Mouse (Mus musculus) urinary bladder, adult 18-20 months (tissue): Measurements from ENCODE around the gene Foxred2.

Experiments used
- DNase-seq, 2 experiments: peaks; one replicate each; pipeline ENCODE4 v3.0.0; 2022; ENCODE audit warnings: low spot score in 2 of 2, mixed read lengths in 2 of 2

Gene Foxred2

DNA sequence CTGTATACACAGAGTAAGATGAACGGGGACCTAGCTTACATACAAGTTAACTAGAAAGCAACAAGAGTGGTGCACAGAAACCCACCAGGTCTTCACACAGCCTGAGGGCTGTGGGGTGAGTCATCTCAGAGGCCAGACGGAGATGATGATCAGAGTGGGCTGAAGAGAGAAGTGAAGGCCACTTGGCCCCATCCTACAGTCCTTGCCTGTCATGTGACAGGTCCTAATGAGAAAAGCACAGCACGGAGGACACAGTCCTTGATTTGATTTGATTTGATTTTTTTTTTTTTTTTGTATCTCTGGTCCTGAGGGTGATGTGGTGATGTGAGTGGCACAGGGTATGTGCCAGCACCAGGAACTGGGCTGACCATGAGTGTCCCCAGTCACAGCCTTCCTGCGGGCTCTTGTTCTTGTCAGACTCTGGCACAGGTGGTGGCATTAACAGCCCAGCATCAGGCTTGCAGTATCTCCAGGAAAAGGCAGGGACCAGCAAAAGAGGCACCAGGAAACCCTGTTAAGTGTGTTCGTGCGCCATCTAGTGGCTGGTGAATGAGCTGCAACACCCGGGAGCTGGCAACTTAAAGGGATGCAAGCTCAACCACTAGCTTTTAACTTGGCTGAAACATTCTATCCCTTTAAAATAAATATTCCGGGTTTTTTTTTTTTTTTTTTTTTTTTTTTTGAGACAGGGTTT, 39.5 kb downstream of the Foxred2 start:
- peak; percentile 79 to 83 for DNase-seq

GRCm38 (mm10) chr15:77915287-77915686, 41.2 kb downstream of the Foxred2 start:
- no peak for DNase-seq

DNA sequence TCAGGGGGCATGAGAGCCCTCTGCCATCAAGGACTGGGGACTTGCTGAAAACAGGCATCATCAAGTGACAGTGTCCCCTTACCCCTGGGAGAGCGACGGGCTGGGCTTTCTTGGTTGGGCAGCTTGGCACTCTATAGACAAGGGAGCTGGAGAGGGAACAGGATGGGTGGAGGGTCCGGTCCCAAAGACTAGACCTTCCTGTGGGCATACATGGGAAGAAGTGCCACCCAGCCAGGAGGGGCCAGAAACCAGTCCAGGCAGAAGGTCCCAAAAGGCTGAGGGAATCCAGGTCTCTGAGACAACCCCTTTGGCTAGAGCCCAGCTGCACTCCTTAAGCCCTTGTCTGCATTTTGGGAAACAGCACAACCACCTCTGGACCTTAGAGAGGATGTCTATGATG, 42.0 kb downstream of the Foxred2 start:
- DNase-seq = no peak

- no peak for DNase-seq
Observed at GRCm38 (mm10) chr15:77913054-77913453, 43.5 kb downstream of the Foxred2 start.

DNA sequence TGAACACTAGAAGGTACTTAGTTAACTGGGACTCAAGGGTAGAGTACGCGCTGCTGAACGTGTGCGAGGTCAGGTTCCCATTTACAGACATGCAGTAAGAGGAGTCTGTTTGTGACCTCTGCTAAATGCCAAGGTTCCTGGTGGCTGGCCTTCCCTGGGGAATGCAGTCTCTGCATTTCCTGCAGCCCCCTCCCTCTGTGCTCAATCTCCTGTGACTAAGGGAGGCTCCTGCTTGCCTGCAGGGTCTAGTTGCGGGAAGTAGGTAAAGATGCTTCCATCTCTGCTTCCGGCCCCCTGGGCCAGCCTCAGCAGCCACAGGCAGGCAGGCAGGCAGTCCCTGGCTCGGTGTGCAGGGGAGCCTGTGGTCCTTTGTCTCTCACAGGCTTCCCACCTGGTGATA, 43.9 kb downstream of the Foxred2 start:
- DNase-seq = no peak

GRCm38 (mm10) chr15:77912048-77912447, 44.5 kb downstream of the Foxred2 start:
- DNase-seq = no peak

- no peak for DNase-seq
Observed at GRCm38 (mm10) chr15:77911065-77911464, 45.5 kb downstream of the Foxred2 start.

GRCm38 (mm10) chr15:77907646-77908518, 48.6 kb downstream of the Foxred2 start:
- peak in 1 of 2 experiments; percentile 61 for DNase-seq

- no peak for DNase-seq
Observed at GRCm38 (mm10) chr15:77906545-77906944, 50.0 kb downstream of the Foxred2 start.

DNA sequence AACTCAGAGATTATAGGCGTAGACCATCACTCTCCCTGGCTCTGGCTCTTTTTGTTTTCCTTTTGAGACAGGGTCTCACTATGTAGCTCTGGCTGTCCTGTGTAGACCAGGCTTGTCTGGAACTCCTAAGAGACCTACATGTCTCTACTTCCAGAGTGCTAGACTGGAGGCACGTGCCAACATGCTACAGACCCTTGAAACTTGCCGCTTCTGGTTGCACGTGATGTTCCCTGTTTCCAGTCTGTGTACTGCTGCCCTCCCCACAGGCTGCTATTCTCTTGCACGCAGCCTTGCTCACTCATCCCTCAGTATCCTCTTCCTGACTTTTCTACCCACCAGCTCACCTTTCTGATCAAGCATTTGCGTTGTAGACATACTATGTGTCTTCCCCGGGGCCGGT, 50.4 kb downstream of the Foxred2 start:
- no peak for DNase-seq

DNA sequence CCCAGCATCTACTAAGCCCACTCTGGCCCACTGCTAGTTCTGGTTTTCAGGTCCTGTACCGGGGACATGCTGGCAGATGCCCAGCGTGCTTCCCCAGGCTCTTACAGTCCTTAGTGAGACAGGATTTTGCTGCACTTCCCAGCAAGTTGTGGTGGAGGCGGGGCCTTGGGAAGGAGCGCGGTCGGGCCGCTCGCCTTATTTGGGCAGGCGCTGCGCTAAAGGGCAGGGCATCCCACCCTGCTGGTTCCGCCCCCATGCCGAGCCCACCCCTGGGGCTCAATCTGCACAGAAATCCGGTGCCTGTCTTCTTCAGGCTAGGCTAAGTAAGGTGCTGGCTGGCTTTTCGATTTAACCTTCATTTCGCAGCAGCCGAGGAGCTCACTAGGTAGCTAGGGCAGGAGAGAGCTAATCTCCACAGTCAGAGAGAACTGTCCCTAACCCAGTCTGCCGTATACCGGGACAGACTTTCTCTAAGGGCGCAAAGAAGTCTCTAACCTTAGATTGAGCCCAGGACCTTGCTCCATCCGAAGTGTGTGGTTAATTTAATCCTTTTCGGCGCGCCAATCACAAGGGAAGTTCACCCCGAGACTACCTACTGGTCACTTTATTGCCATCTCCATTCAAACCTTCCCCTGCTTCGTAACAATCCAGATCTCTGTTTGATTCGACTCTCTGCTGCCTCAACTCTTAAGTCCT, 51.1 kb downstream of the Foxred2 start:
- peak; percentile 74 to 76 for DNase-seq

GRCm38 (mm10) chr15:77904363-77904892, 52.1 kb downstream of the Foxred2 start:
- DNase-seq = no peak

DNA sequence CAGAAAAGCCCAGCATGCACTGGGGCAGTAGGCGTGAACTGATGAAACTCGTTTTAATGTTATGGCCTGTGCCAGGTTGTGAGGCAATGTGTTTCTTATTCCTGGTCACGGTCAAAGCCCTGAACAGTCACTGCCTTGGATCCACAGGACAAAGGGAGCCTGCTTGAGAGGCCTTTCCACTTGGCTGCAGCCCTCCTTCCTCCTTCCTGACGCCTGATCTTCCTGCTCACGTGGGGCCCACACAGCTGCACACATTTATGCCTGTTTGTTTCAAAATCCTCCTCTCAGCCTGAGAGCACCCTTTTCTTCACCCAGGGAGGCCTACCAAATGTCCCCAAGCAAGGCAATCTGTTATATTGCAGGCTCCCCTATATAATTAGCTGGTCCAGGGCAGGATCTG, 53.3 kb downstream of the Foxred2 start:
- no peak for DNase-seq

DNA sequence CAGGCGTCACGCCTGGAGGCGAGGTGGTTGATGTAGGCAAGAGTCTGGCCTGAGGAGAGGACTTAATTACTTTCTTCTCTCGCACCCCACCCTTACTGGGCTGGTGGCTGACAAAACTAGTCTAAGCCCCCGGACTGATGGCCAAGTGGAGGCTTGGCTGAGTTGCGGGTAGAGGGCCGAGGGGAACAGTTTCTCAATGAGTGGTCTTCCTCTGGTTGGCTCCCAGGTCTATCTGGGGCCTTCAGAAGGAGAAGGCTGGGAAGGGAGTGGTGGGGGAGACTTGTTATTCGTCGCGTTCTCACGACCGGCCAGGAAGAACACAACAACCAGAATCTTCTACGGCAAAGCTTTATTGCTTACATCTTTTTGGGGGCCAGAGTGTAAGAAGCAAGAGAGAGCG, 61.6 kb downstream of the Foxred2 start:
- DNase-seq = no peak

DNA sequence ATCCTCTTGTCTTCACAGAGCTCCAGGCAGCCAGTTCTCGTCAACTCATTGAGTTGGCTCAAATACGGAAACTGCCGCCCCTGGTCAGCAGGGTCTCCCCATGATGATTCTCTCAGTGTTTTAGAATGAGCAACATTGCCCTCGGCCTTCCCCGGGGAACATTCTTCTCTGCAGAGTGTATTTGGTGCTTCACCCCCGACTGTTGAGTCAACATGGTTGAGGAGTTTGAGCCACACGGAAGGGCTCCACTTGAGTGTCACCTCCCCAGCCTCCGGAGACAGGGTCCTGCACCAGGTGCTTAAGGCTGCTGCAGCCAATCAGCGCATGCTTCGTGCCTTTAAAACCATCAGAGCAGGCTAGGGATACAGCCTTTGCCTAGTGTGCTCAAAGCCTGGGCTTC, 63.2 kb downstream of the Foxred2 start:
- DNase-seq = no peak

- DNase-seq = no peak
Observed at GRCm38 (mm10) chr15:77892420-77892819, 64.1 kb downstream of the Foxred2 start.

DNA sequence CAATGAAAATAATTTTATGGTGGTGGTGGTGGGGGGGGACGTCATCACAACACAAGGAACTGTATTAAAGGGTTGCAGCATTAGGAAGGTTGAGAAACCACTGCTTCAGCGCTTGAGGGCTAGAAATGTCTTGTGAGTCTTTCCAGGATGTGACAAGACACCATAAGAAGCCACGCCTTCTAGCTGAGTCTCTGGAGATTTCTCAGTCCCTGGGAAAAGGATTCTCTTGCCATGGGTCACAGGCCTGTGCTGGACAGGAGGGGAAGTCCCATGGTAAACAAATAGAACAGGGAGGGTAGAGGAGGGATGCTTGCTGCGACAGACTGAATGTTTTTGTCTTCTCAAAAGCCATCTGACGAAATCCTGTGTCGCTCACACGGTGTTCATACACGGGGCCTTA, 64.8 kb downstream of the Foxred2 start:
- DNase-seq = no peak
